Mouse (Mus musculus): Measurements from ENCODE around the gene Cfap97.

DNA sequence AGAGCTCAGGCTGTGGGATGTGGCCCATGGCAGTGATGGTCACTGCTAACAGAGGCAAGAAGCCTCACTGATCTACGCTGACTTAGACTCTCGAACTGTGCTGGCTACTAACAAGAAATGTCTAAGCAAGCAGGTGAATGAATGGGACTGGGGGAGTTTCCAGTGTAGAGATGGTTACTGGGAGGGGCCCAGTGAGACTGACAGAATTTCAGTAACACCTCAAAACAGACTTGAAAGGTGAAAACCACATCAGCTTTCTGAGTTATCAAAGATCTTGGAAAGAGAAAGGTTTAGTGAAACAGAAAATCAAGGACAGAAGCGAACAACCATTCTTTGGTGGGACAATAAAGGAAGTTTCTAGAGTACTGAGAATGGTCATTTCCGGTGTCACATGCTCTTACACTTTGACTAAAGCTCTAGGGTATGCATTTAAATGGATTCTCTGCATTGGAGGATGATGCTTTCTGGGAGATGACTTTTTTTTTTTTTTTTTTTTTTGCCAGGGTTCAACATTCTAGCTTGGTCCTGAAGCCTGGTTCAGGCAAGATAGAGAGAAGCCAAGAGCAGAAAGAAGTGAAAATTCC is 9.0 kb upstream of the Cfap97 start:
- TF ChIP-seq CTCF (IDR thresholded peaks at IDR 0.05; ENCODE audit: low read depth, low read length), result no peak
- no peak for TF ChIP-seq POLR2A (IDR thresholded peaks at IDR 0.05; ENCODE audit: extremely low read depth, insufficient read depth, low read length)

Measured in liver, adult 2 months (tissue).